Comparison of ENCODE assay signal across 17 mouse cellular contexts in the genomic region with DNA sequence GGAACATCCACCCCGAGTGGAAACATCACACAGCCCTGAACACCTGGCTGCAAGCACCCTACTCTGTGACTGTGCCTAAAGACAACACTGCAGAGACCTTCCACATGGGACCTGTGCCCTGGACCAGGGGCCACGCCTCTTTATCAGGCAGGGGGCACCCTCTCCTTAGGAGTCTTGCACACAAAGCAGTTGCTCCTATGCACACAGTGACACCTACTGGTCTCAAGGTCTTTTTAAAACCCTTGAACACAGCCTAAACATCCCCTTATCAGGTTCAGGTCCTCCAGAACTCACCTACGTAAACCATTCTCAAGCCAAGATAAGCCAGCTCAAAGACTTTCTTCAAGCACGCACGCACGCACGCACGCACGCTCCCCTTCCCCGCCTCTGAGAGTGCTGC. TPM values are rescaled to one million over a fixed set of nuclear protein-coding genes. Genes with fewer than 3 reads are reported as not detected.
DNase-seq lines count a peak whose midpoint lies in the region; ATAC-seq and TF ChIP-seq lines count a peak whose summit lies in the region.
"Had no signal": no experiment of that assay in that cellular context is flagged by ENCODE, and none has a peak within 500 bp of the region (broad histone marks: within the 10 kb centered on the region; RNA-seq: fewer than 3 reads in every experiment).

No protein-coding gene starts in this region.

- H3K36me3 ChIP-seq in forebrain, postnatal 0 days (ENCODE audit: insufficient read depth) = peaks cover 32% of the 10 kb centered on the region
- peaks cover 84% of the 10 kb centered on the region for H3K36me3 ChIP-seq in forebrain, embryonic 12.5 days (replicated peaks)
- H3K36me3 ChIP-seq in lung, embryonic 14.5 days (ENCODE audit: insufficient read depth) = peaks cover 69% of the 10 kb centered on the region

- H3K27ac ChIP-seq in forebrain, postnatal 0 days (ENCODE audit: low read depth, low read length) = no peak overlapping the region
- H3K27ac ChIP-seq in forebrain, embryonic 12.5 days = no peak overlapping the region
- H3K27ac ChIP-seq in lung, embryonic 14.5 days (ENCODE audit: low read depth) = no peak overlapping the region
- no peak overlapping the region for H3K27ac ChIP-seq in bone marrow, adult 2 months (ENCODE audit: control insufficient read depth, insufficient read depth, low read depth, low read length, poor library complexity)
- H3K27ac ChIP-seq: limb, embryonic 12.5 days; midbrain, embryonic 10.5 days had no signal

- TF ChIP-seq POLR2A in bone marrow, adult 2 months (IDR thresholded peaks at IDR 0.05; ENCODE audit: borderline replicate concordance, control insufficient read depth, low read depth, low read length) = no peak

- TF ChIP-seq CTCF in forebrain, postnatal 0 days (IDR thresholded peaks at IDR 0.05; ENCODE audit: low read depth) = peak; percentile 37; the same call in 1 of the 2 replicates
- peak; percentile 48 for TF ChIP-seq CTCF in lung, embryonic 14.5 days (IDR thresholded peaks at IDR 0.05; ENCODE audit: low read depth)
- TF ChIP-seq CTCF in bone marrow, adult 2 months (IDR thresholded peaks at IDR 0.05; ENCODE audit: control insufficient read depth, insufficient read depth, low read length) = peak; percentile 25; the same call in 1 of the 2 replicates

- H3K27me3 ChIP-seq in forebrain, postnatal 0 days (ENCODE audit: insufficient read depth, low read length) = no peaks in the 10 kb centered on the region
- H3K27me3 ChIP-seq in forebrain, embryonic 12.5 days = no peaks in the 10 kb centered on the region
- H3K27me3 ChIP-seq in lung, embryonic 14.5 days (ENCODE audit: insufficient read depth, low read length) = no peaks in the 10 kb centered on the region
- H3K27me3 ChIP-seq: limb, embryonic 12.5 days; Patski had no signal

- no peak overlapping the region for H3K4me3 ChIP-seq in forebrain, postnatal 0 days (ENCODE audit: low read depth, low read length)
- no peak overlapping the region for H3K4me3 ChIP-seq in forebrain, embryonic 12.5 days (replicated peaks)
- H3K4me3 ChIP-seq in lung, embryonic 14.5 days (ENCODE audit: low read depth, low read length) = no peak overlapping the region
- H3K4me3 ChIP-seq in bone marrow, adult 2 months (replicated peaks; ENCODE audit: control insufficient read depth, low read depth, low read length) = no peak overlapping the region
- H3K4me3 ChIP-seq: limb, embryonic 12.5 days; midbrain, embryonic 10.5 days had no signal

- no peak overlapping the region for H3K4me2 ChIP-seq in forebrain, postnatal 0 days (ENCODE audit: low read depth)
- H3K4me2 ChIP-seq in forebrain, embryonic 12.5 days = no peak overlapping the region
- no peak overlapping the region for H3K4me2 ChIP-seq in lung, embryonic 14.5 days
- H3K4me2 ChIP-seq: limb, embryonic 12.5 days had no signal

- ATAC-seq in forebrain, postnatal 0 days = no peak
- no peak for ATAC-seq in forebrain, embryonic 12.5 days (ENCODE audit: low FRiP score)
- no peak for ATAC-seq in lung, embryonic 14.5 days (ENCODE audit: insufficient read depth)
- peak; percentile 81 for ATAC-seq in megakaryocyte progenitor cell, adult 5-6 weeks (replicated peaks; ENCODE audit: poor library complexity)
- ATAC-seq: forebrain, embryonic 14.5 days; inflammation-experienced regulatory T-cells, adult 6 months; Patski had no signal

- H3K4me1 ChIP-seq in forebrain, postnatal 0 days (ENCODE audit: insufficient read depth) = no peaks in the 10 kb centered on the region
- H3K4me1 ChIP-seq in forebrain, embryonic 12.5 days = no peaks in the 10 kb centered on the region
- H3K4me1 ChIP-seq in lung, embryonic 14.5 days (ENCODE audit: insufficient read depth) = no peaks in the 10 kb centered on the region
- no peaks in the 10 kb centered on the region; the same call in 1 of the 2 replicates for H3K4me1 ChIP-seq in bone marrow, adult 2 months (ENCODE audit: control insufficient read depth, insufficient read depth, low read length)
- H3K4me1 ChIP-seq: limb, embryonic 12.5 days had no signal

- H3K9ac ChIP-seq in forebrain, postnatal 0 days = no peak overlapping the region
- H3K9ac ChIP-seq in forebrain, embryonic 12.5 days = no peak overlapping the region
- no peak overlapping the region for H3K9ac ChIP-seq in lung, embryonic 14.5 days
- H3K9ac ChIP-seq: limb, embryonic 12.5 days had no signal

- DNase-seq in forebrain, postnatal 0 days = no peak
- peak; percentile 34 for DNase-seq in lung, embryonic 14.5 days
- DNase-seq in lung, postnatal 25 days (ENCODE audit: low spot score) = no peak
- DNase-seq in urinary bladder, adult 2 months (ENCODE audit: low spot score) = no peak
- no peak for DNase-seq in layer of hippocampus, postnatal 36 days
- DNase-seq: adrenal gland, postnatal 14 days; cerebellum, adult 11-12 months; gastrocnemius, postnatal 36 days had no signal

- H3K9me3 ChIP-seq in forebrain, postnatal 0 days (ENCODE audit: low read length) = no peaks in the 10 kb centered on the region
- H3K9me3 ChIP-seq in forebrain, embryonic 12.5 days = peaks cover 3% of the 10 kb centered on the region; the same call in 1 of the 2 replicates
- H3K9me3 ChIP-seq in lung, embryonic 14.5 days (ENCODE audit: low read depth, low read length) = no peaks in the 10 kb centered on the region

- 95% methylated on average over 10 of the region's 10 CpGs for WGBS in forebrain, postnatal 0 days
- 93% methylated on average over 10 of the region's 10 CpGs for WGBS in forebrain, embryonic 12.5 days
- 68% methylated on average over 10 of the region's 10 CpGs for WGBS in lung, embryonic 14.5 days
- WGBS in bone marrow, adult 2 months = 82% methylated on average over 10 of the region's 10 CpGs

RNA-seq across cellular contexts. Expression of gene Ube2v1, which starts 20.6 kb away (rescaled TPM):
- 161 TPM in 2 replicates for total RNA-seq in forebrain, postnatal 0 days (2014; rRNA removed)
- polyA plus RNA-seq in forebrain, postnatal 0 days (2015; fragmentation: Nextera tagmentation; extraction: Ambion mirVana) = 328 and 369 TPM in 2 replicates
- 303 and 311 TPM in 2 replicates for polyA plus RNA-seq in forebrain, embryonic 12.5 days (2016; fragmentation: Nextera tagmentation; extraction: Ambion mirVana)
- polyA plus RNA-seq in lung, embryonic 14.5 days (2014; fragmentation: Nextera tagmentation; extraction: Ambion mirVana) = 275 and 293 TPM in 2 replicates
- 73.5 and 124 TPM in 2 replicates for polyA plus RNA-seq in bone marrow, adult 2 months (2011; ENCODE audit: insufficient read depth, insufficient read length, low replicate concordance, missing spikeins)
- 102 and 116 TPM in 2 replicates for total RNA-seq in megakaryocyte progenitor cell, adult 5-6 weeks (2015)
- total RNA-seq in megakaryocyte progenitor cell, adult 5-6 weeks (2017) = 51.7 and 56.5 TPM in 2 replicates
- 111 and 152 TPM in 2 replicates for polyA plus RNA-seq in urinary bladder, adult 2 months (2012; rRNA removed)
- total RNA-seq in layer of hippocampus, postnatal 36 days (2021) = 100 to 1,000 TPM; 208 to 231 TPM

RNA-seq across cellular contexts. Expression of gene Gm20431, which starts 50.0 kb away (rescaled TPM):
- total RNA-seq in forebrain, postnatal 0 days (2014; rRNA removed) = not detected in 2 replicates
- 7.5 and 9.7 TPM in 2 replicates for polyA plus RNA-seq in forebrain, postnatal 0 days (2015; fragmentation: Nextera tagmentation; extraction: Ambion mirVana)
- 7.5 and 10.2 TPM in 2 replicates for polyA plus RNA-seq in forebrain, embryonic 12.5 days (2016; fragmentation: Nextera tagmentation; extraction: Ambion mirVana)
- 10.0 and 12.3 TPM in 2 replicates for polyA plus RNA-seq in lung, embryonic 14.5 days (2014; fragmentation: Nextera tagmentation; extraction: Ambion mirVana)
- not detected in 2 replicates for polyA plus RNA-seq in bone marrow, adult 2 months (2011; ENCODE audit: insufficient read depth, insufficient read length, low replicate concordance, missing spikeins)
- total RNA-seq in megakaryocyte progenitor cell, adult 5-6 weeks (2015) = 3.7 TPM in 1 of 2 replicates, not detected in the other
- total RNA-seq in megakaryocyte progenitor cell, adult 5-6 weeks (2017) = not detected in 2 replicates
- polyA plus RNA-seq in urinary bladder, adult 2 months (2012; rRNA removed) = not detected in 2 replicates
- 10 to 100 TPM; 39.4 to 47.0 TPM for total RNA-seq in layer of hippocampus, postnatal 36 days (2021)
- polyA plus RNA-seq: inflammation-experienced regulatory T-cells, adult 6 months; neural tube, embryonic 11.5 days had no signal
